Mouse (Mus musculus): Measurements from ENCODE around the gene Cep112.

- no peak for TF ChIP-seq EP300 (IDR thresholded peaks at IDR 0.05; ENCODE audit: low read depth)
- no peak for TF ChIP-seq CTCF (IDR thresholded peaks at IDR 0.05; ENCODE audit: low read depth)
Measured at GRCm38 (mm10) chr11:108752765-108753164, 327.8 kb downstream of the Cep112 start.

Data from liver, embryonic 14.5 days (tissue).